Mouse (Mus musculus) stomach, postnatal 0 days (tissue): ENCODE results near the gene Zbtb26. TPM values are rescaled to one million over a fixed set of nuclear protein-coding genes. Genes with fewer than 3 reads are reported as not detected.

Experiments used
- ATAC-seq: fragments of 200-750 bp; cut with Nextera tagmentation; 2 replicates; pipeline ENCODE4 v1.8.0; 2017; ENCODE audit not compliant: low FRiP score, low TSS enrichment
- DNase-seq: peaks from one replicate; pipeline ENCODE4 v3.0.0-alpha.2; 2016; ENCODE audit warnings: low spot score
- H3K27ac ChIP-seq: fragments of 300-500 bp; sonication (generic); replicated peaks from 2 replicates; pipeline ENCODE4 v1.5.1; 2014; ENCODE audit warnings: mild to moderate bottlenecking, control low read depth
- H3K27me3 ChIP-seq: fragments of 300-500 bp; sonication (generic); 2 replicates; pipeline ENCODE4 v1.6.1; 2014; ENCODE audit warnings: low read length; ENCODE audit not compliant: control insufficient read depth, insufficient read depth
- H3K36me3 ChIP-seq: fragments of 300-500 bp; sonication (generic); 2 replicates; pipeline ENCODE4 v1.6.1; 2014; ENCODE audit warnings: low read length, mixed read lengths; ENCODE audit not compliant: control insufficient read depth, insufficient read depth
- H3K4me1 ChIP-seq: fragments of 300-500 bp; sonication (generic); replicated peaks from 2 replicates; pipeline ENCODE4 v1.6.1; 2014; ENCODE audit warnings: antibody characterized with exemption; ENCODE audit not compliant: control insufficient read depth, insufficient read depth
- H3K4me2 ChIP-seq: fragments of 300-500 bp; sonication (generic); replicated peaks from 2 replicates; pipeline ENCODE4 v1.6.1; 2014; ENCODE audit warnings: low read depth, mild to moderate bottlenecking, control low read depth, moderate library complexity
- H3K4me3 ChIP-seq: fragments of 300-500 bp; sonication (generic); 2 replicates; pipeline ENCODE4 v1.5.1; 2014; ENCODE audit warnings: low read depth, low read length, control low read depth
- H3K9ac ChIP-seq: fragments of 300-500 bp; sonication (generic); 2 replicates; pipeline ENCODE4 v1.6.1; 2014; ENCODE audit warnings: mild to moderate bottlenecking, low read length, control low read depth, mixed read lengths
- H3K9me3 ChIP-seq: fragments of 300-500 bp; sonication (generic); 2 replicates; pipeline ENCODE4 v1.6.1; 2016; ENCODE audit warnings: low read length; ENCODE audit not compliant: control insufficient read depth
- CTCF ChIP-seq: IDR thresholded peaks from 2 replicates; pipeline ENCODE4 v1.5.1; 2016; ENCODE audit warnings: antibody characterized with exemption, low read depth, mild to moderate bottlenecking, moderate library complexity
- EP300 ChIP-seq: optimal IDR thresholded peaks from 2 replicates; pipeline ENCODE3; 2016; ENCODE audit warnings: antibody characterized with exemption
- WGBS: fragments of 180-500 bp; shearing (Covaris S2); extraction: QIAGEN DNeasy Blood & Tissue Kit; methylation state at CpG from one replicate; pipeline ENCODE4 v1.1.7; 2014; 5-methylcytosine and 5-hydroxymethylcytosine counted together
- polyA plus RNA-seq: library from polyadenylated mRNA; unstranded; fragments of >200 nt; fragmentation: Nextera tagmentation; extraction: Ambion mirVana; gene quantifications from 2 replicates; pipeline ENCODE4 v1.2.1, GENCODE M21; 2015

Gene Zbtb26
- polyA plus RNA-seq, 1 experiment from 2014 or later, result 1.9 TPM

DNA sequence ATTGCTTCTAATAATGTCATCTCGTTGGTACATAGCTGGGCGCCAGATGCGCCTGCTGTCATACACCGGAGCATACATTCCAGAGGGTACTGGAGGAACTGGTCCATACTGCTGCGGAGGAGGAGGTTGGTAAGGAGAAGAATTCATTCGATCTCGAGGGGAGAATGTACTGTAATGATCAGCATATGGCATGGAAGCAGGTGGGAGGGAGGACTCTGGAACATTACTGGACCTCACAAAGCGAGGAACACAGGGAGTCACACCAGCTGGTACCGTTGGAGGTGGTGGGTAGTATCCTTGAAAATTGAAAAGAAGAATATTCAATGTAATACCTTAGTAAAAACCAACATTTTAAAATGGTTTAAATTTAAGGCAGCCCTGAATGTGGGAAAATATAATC lies 60.0 kb downstream of the Zbtb26 start:
- no peaks in the 10 kb centered on the region for H3K9me3 ChIP-seq
- TF ChIP-seq EP300 (no peak), CTCF (no peak)
- DNase-seq (no peak), ATAC-seq (no peak)
- no peaks in the 10 kb centered on the region for H3K4me1 ChIP-seq
- no peak overlapping the region for H3K9ac ChIP-seq
- WGBS, result 93% methylated on average over 9 of the region's 9 CpGs
- no peak overlapping the region for H3K27ac ChIP-seq
- peaks cover 5% of the 10 kb centered on the region; the same call in 1 of the 2 replicates for H3K36me3 ChIP-seq
- H3K4me2 ChIP-seq, result no peak overlapping the region
- no peak overlapping the region for H3K4me3 ChIP-seq
- H3K27me3 ChIP-seq, result no peaks in the 10 kb centered on the region

Other genes with a start within 250 kb of the Zbtb26 start
- gene Olfr366, start 231.6 kb downstream of the Zbtb26 start, polyA plus RNA-seq, result not detected in 2 replicates
- gene Olfr368, start 116.6 kb downstream of the Zbtb26 start, polyA plus RNA-seq, result not detected in 2 replicates
- 26.8 and 27.1 TPM in 2 replicates for gene Pdcl, start 83.8 kb downstream of the Zbtb26 start, polyA plus RNA-seq
- 5.5 and 5.7 TPM in 2 replicates for gene Rc3h2, start 20.2 kb downstream of the Zbtb26 start, polyA plus RNA-seq
- 3.1 and 3.2 TPM in 2 replicates for gene Zbtb6, start within 50 bp of the Zbtb26 start, polyA plus RNA-seq
- gene Rabgap1, start 144 bp upstream of the Zbtb26 start, polyA plus RNA-seq, result 17.3 and 17.4 TPM in 2 replicates
- gene Gpr21, start 73.2 kb upstream of the Zbtb26 start, polyA plus RNA-seq, result 0.29 and 0.69 TPM in 2 replicates